Mouse (Mus musculus) olfactory bulb, adult 2 months (tissue): Measurements from ENCODE around the gene Itgb5.

Experiments used
- CTCF ChIP-seq: fragments of 200-500 bp; IDR thresholded peaks from 2 replicates; pipeline ENCODE4 v1.5.1; 2012; ENCODE audit warnings: low read depth, mild to moderate bottlenecking, low read length, moderate library complexity; ENCODE audit not compliant: insufficient read depth
- POLR2A ChIP-seq: fragments of 200-500 bp; IDR thresholded peaks from 2 replicates; pipeline ENCODE4 v1.6.1; 2012; ENCODE audit warnings: mild to moderate bottlenecking, low read depth, low read length, moderate library complexity; ENCODE audit not compliant: insufficient read depth

GRCm38 (mm10) chr16:33885021-33885471 is 55.6 kb downstream of the Itgb5 start:
- TF ChIP-seq CTCF (no peak), POLR2A (no peak)
